In genomic region chr6:94798545-94799211, GRCm38 (mm10) we compare ENCODE assay signal across 24 mouse cellular contexts.
"Had no signal": no experiment of that assay in that cellular context is flagged by ENCODE, and none has a peak within 500 bp of the region (broad histone marks: within the 10 kb centered on the region; RNA-seq: fewer than 3 reads in every experiment).

No protein-coding gene starts in this region.

- H3K4me3 ChIP-seq: gastrocnemius, adult 2 months; heart, embryonic 10.5 days; heart, embryonic 12.5 days; hindbrain, embryonic 10.5 days; hindbrain, embryonic 12.5 days; layer of hippocampus, adult 2 months; limb, embryonic 12.5 days; limb, embryonic 15.5 days; liver, embryonic 12.5 days had no signal

- H3K36me3 ChIP-seq: heart, embryonic 10.5 days; heart, embryonic 12.5 days; hindbrain, embryonic 10.5 days; hindbrain, embryonic 12.5 days; limb, embryonic 12.5 days; limb, embryonic 15.5 days; liver, embryonic 12.5 days had no signal

- H3K9ac ChIP-seq: heart, embryonic 12.5 days; hindbrain, embryonic 12.5 days; hindbrain, embryonic 14.5 days; limb, embryonic 12.5 days; limb, embryonic 15.5 days; liver, embryonic 12.5 days had no signal

- H3K9me3 ChIP-seq: heart, embryonic 10.5 days; hindbrain, embryonic 12.5 days; liver, embryonic 12.5 days had no signal

- DNase-seq: gastrocnemius, adult 2 months; gastrocnemius, postnatal 10 days; gastrocnemius, postnatal 25 days; heart, adult 18-20 months; heart, postnatal 10 days; heart, postnatal 4 days; kidney, adult 11 months; kidney, adult 2 months; kidney, adult 9 months; kidney, postnatal 10 days; kidney, postnatal 25 days; kidney, postnatal 4 days; left cerebral cortex, postnatal 4 days had no signal

- H3K4me2 ChIP-seq: heart, embryonic 12.5 days; hindbrain, embryonic 12.5 days; hindbrain, embryonic 14.5 days; limb, embryonic 12.5 days; limb, embryonic 15.5 days; liver, embryonic 12.5 days had no signal

- ATAC-seq: forebrain, embryonic 16.5 days; hindbrain, embryonic 16.5 days; liver, embryonic 12.5 days had no signal

- H3K27ac ChIP-seq: gastrocnemius, adult 2 months; heart, embryonic 10.5 days; hindbrain, embryonic 12.5 days; hindbrain, embryonic 14.5 days; layer of hippocampus, adult 2 months; limb, embryonic 12.5 days; limb, embryonic 15.5 days; liver, embryonic 12.5 days had no signal

- H3K4me1 ChIP-seq: liver, embryonic 12.5 days had no signal

- H3K27me3 ChIP-seq: heart, embryonic 12.5 days; hindbrain, embryonic 12.5 days; limb, embryonic 12.5 days; limb, embryonic 15.5 days had no signal
